In genomic region chr2:131138296-131138695, GRCm38 (mm10) we compare ENCODE assay signal across 27 mouse cellular contexts. TPM values are rescaled to one million over a fixed set of nuclear protein-coding genes. Genes with fewer than 3 reads are reported as not detected.
A peak's percentile ranks its signal among the peaks of the same experiment; 100 is the strongest.
DNase-seq lines count a peak whose midpoint lies in the region; ATAC-seq and TF ChIP-seq lines count a peak whose summit lies in the region.
"Had no signal": no experiment of that assay in that cellular context is flagged by ENCODE, and none has a peak within 500 bp of the region (broad histone marks: within the 10 kb centered on the region; RNA-seq: fewer than 3 reads in every experiment).

No protein-coding gene starts in this region.

- TF ChIP-seq EP300 in liver, embryonic 14.5 days (IDR thresholded peaks at IDR 0.05; ENCODE audit: low read depth): no peak
- no peak for TF ChIP-seq EP300 in liver, postnatal 0 days (IDR thresholded peaks at IDR 0.05; ENCODE audit: low read depth)

- H3K4me3 ChIP-seq in liver, embryonic 14.5 days (ENCODE audit: insufficient read depth in 1 of 2, low read depth in 2 of 2, low read length in 2 of 2): no peak overlapping the region
- no peak overlapping the region for H3K4me3 ChIP-seq in liver, postnatal 0 days (ENCODE audit: low read depth, low read length)
- H3K4me3 ChIP-seq: embryonic facial prominence, embryonic 15.5 days; left cerebral cortex, adult 2 months; neural tube, embryonic 13.5 days had no signal

- H3K27ac ChIP-seq in liver, embryonic 14.5 days: peak overlapping the region; percentile 4; the same call in 1 of the 2 replicates
- no peak overlapping the region for H3K27ac ChIP-seq in liver, postnatal 0 days (ENCODE audit: low read depth)
- H3K27ac ChIP-seq: embryonic facial prominence, embryonic 15.5 days; left cerebral cortex, adult 2 months; neural tube, embryonic 13.5 days had no signal

- no peak for TF ChIP-seq CTCF in liver, embryonic 14.5 days (IDR thresholded peaks at IDR 0.05; ENCODE audit: low read depth)
- no peak for TF ChIP-seq CTCF in liver, postnatal 0 days (IDR thresholded peaks at IDR 0.05; ENCODE audit: low read depth)

- intact Hi-C loops in heart, postnatal 14 days (cut with DNase I): no loop called here
- intact Hi-C loops in heart, postnatal 25 days (cut with DNase I): no loop called here

- no peak overlapping the region for H3K9ac ChIP-seq in liver, embryonic 14.5 days (replicated peaks)
- no peak overlapping the region for H3K9ac ChIP-seq in liver, postnatal 0 days (replicated peaks)
- H3K9ac ChIP-seq: embryonic facial prominence, embryonic 15.5 days; neural tube, embryonic 13.5 days had no signal

- peaks cover 37 to 42% of the 10 kb centered on the region in 2 experiments for H3K4me1 ChIP-seq in liver, embryonic 14.5 days (replicated peaks; ENCODE audit: control insufficient read depth in 2 of 2, insufficient read depth in 2 of 2, low read length in 1 of 2)
- peaks cover 38% of the 10 kb centered on the region for H3K4me1 ChIP-seq in liver, postnatal 0 days (ENCODE audit: insufficient read depth)

- H3K36me3 ChIP-seq in liver, embryonic 14.5 days (replicated peaks; ENCODE audit: control insufficient read depth, insufficient read depth, low read depth): peaks cover 2% of the 10 kb centered on the region
- peaks cover 2% of the 10 kb centered on the region; the same call in 1 of the 2 replicates for H3K36me3 ChIP-seq in liver, postnatal 0 days (replicated peaks; ENCODE audit: insufficient read depth, low read length)

- 71% methylated on average over 4 of the region's 4 CpGs for WGBS in liver, embryonic 14.5 days (ENCODE audit: insufficient replicate concordance)
- WGBS in liver, postnatal 0 days (ENCODE audit: insufficient replicate concordance): 70% methylated on average over 4 of the region's 4 CpGs

- no peak overlapping the region for H3K4me2 ChIP-seq in liver, embryonic 14.5 days (ENCODE audit: low read depth)
- H3K4me2 ChIP-seq in liver, postnatal 0 days (ENCODE audit: low read depth, low read length): no peak overlapping the region
- H3K4me2 ChIP-seq: embryonic facial prominence, embryonic 15.5 days; neural tube, embryonic 13.5 days had no signal

- DNase-seq in heart, postnatal 14 days: peak; percentile 0 to 3
- DNase-seq in heart, postnatal 25 days (ENCODE audit: low spot score): no peak
- no peak for DNase-seq in liver, embryonic 14.5 days (ENCODE audit: low read depth in 3 of 3, low spot score in 3 of 3)
- no peak for DNase-seq in liver, postnatal 0 days
- peak; percentile 7 for DNase-seq in urinary bladder, postnatal 10 days (ENCODE audit: low spot score)
- no peak for DNase-seq in urinary bladder, postnatal 25 days (ENCODE audit: low spot score)
- DNase-seq: cerebellum, adult 2 months; cerebellum, postnatal 36 days; kidney, adult 18-20 months; kidney, postnatal 14 days; left cerebral cortex, postnatal 4 days; midbrain, embryonic 14.5 days; right cerebral cortex, adult 18-20 months had no signal

- no peaks in the 10 kb centered on the region for H3K9me3 ChIP-seq in liver, embryonic 14.5 days (ENCODE audit: control insufficient read depth, low read length)
- no peaks in the 10 kb centered on the region for H3K9me3 ChIP-seq in liver, postnatal 0 days (ENCODE audit: low read length)
- H3K9me3 ChIP-seq: embryonic facial prominence, embryonic 15.5 days; neural tube, embryonic 13.5 days had no signal

- no peak for ATAC-seq in liver, embryonic 14.5 days (ENCODE audit: insufficient read depth)
- no peak for ATAC-seq in liver, postnatal 0 days
- ATAC-seq in megakaryocyte-erythroid progenitor cell, adult 5-6 weeks (replicated peaks; ENCODE audit: low FRiP score, low TSS enrichment, poor library complexity, severe bottlenecking): no peak
- ATAC-seq: forebrain, embryonic 16.5 days had no signal

- H3K27me3 ChIP-seq in liver, embryonic 14.5 days (ENCODE audit: control insufficient read depth, insufficient read depth, low read length): no peaks in the 10 kb centered on the region
- H3K27me3 ChIP-seq in liver, postnatal 0 days (ENCODE audit: insufficient read depth, low read length): no peaks in the 10 kb centered on the region
- H3K27me3 ChIP-seq: embryonic facial prominence, embryonic 15.5 days; neural tube, embryonic 13.5 days had no signal

RNA-seq across cellular contexts. Expression of gene Gm11037, which starts 5.0 kb away (rescaled TPM):
- not detected for total RNA-seq in heart, postnatal 14 days (2021)
- total RNA-seq in heart, postnatal 25 days (2021): not detected
- not detected in 2 replicates for polyA plus RNA-seq in liver, embryonic 14.5 days (2012; rRNA removed)
- not detected in 2 replicates for polyA plus RNA-seq in liver, embryonic 14.5 days (2014; fragmentation: Nextera tagmentation; extraction: Ambion mirVana)
- polyA plus RNA-seq in liver, postnatal 0 days (2015; fragmentation: Nextera tagmentation; extraction: Ambion mirVana): not detected in 2 replicates
- total RNA-seq in megakaryocyte-erythroid progenitor cell, adult 5-6 weeks (2014; fragmentation: Nextera tagmentation): not detected in 2 replicates
- total RNA-seq in megakaryocyte-erythroid progenitor cell, adult 5-6 weeks (2017): not detected in 2 replicates
- total RNA-seq: adrenal gland, adult 18-20 months; adrenal gland, postnatal 4 days; granulocyte monocyte progenitor cell, adult 5-6 weeks; hematopoietic stem cell, adult 5-6 weeks; layer of hippocampus, adult 8-10 months; left cerebral cortex, adult 2 months; left cerebral cortex, postnatal 4 days; liver, adult 2 months; megakaryocyte, adult 5-6 weeks had no signal
- polyA plus RNA-seq: cerebellum, adult 2 months; embryonic facial prominence, embryonic 15.5 days; forebrain, embryonic 16.5 days; liver, adult 2 months; midbrain, embryonic 14.5 days; neural tube, embryonic 13.5 days; spleen, adult 2 months; stomach, embryonic 16.5 days had no signal

RNA-seq across cellular contexts. Expression of gene Hspa12b, which starts 11.2 kb away (rescaled TPM):
- total RNA-seq in heart, postnatal 14 days (2021): 10 to 100 TPM; 42.9 to 48.2 TPM
- total RNA-seq in heart, postnatal 25 days (2021): 10 to 100 TPM; 32.5 to 43.1 TPM
- polyA plus RNA-seq in liver, embryonic 14.5 days (2012; rRNA removed): 1.6 and 2.1 TPM in 2 replicates
- 0.71 and 0.76 TPM in 2 replicates for polyA plus RNA-seq in liver, embryonic 14.5 days (2014; fragmentation: Nextera tagmentation; extraction: Ambion mirVana)
- polyA plus RNA-seq in liver, postnatal 0 days (2015; fragmentation: Nextera tagmentation; extraction: Ambion mirVana): 0.65 and 0.67 TPM in 2 replicates
- total RNA-seq in megakaryocyte-erythroid progenitor cell, adult 5-6 weeks (2014; fragmentation: Nextera tagmentation): 0.44 and 3.9 TPM in 2 replicates
- total RNA-seq in megakaryocyte-erythroid progenitor cell, adult 5-6 weeks (2017): 1.3 TPM in 1 of 2 replicates, not detected in the other
- total RNA-seq: granulocyte monocyte progenitor cell, adult 5-6 weeks; megakaryocyte, adult 5-6 weeks had no signal

RNA-seq across cellular contexts. Expression of gene 1700037H04Rik, which starts 21.6 kb away (rescaled TPM):
- total RNA-seq in heart, postnatal 14 days (2021): 10 to 100 TPM; 11.1 to 12.2 TPM
- total RNA-seq in heart, postnatal 25 days (2021): 10 to 100 TPM; 11.5 to 12.2 TPM
- 105 and 125 TPM in 2 replicates for polyA plus RNA-seq in liver, embryonic 14.5 days (2012; rRNA removed)
- 129 and 153 TPM in 2 replicates for polyA plus RNA-seq in liver, embryonic 14.5 days (2014; fragmentation: Nextera tagmentation; extraction: Ambion mirVana)
- 58.1 and 61.6 TPM in 2 replicates for polyA plus RNA-seq in liver, postnatal 0 days (2015; fragmentation: Nextera tagmentation; extraction: Ambion mirVana)
- total RNA-seq in megakaryocyte-erythroid progenitor cell, adult 5-6 weeks (2014; fragmentation: Nextera tagmentation): 92.8 and 94.2 TPM in 2 replicates
- 29.0 and 55.6 TPM in 2 replicates for total RNA-seq in megakaryocyte-erythroid progenitor cell, adult 5-6 weeks (2017)

RNA-seq across cellular contexts. Expression of gene Cenpb, which starts 41.6 kb away (rescaled TPM):
- total RNA-seq in heart, postnatal 14 days (2021): 10 to 100 TPM; 60.6 to 61.0 TPM
- 10 to 100 TPM; 76.6 to 80.9 TPM for total RNA-seq in heart, postnatal 25 days (2021)
- polyA plus RNA-seq in liver, embryonic 14.5 days (2012; rRNA removed): 11.0 and 12.4 TPM in 2 replicates
- polyA plus RNA-seq in liver, embryonic 14.5 days (2014; fragmentation: Nextera tagmentation; extraction: Ambion mirVana): 2.7 and 3.0 TPM in 2 replicates
- polyA plus RNA-seq in liver, postnatal 0 days (2015; fragmentation: Nextera tagmentation; extraction: Ambion mirVana): 4.2 and 4.8 TPM in 2 replicates
- total RNA-seq in megakaryocyte-erythroid progenitor cell, adult 5-6 weeks (2014; fragmentation: Nextera tagmentation): 8.0 and 8.8 TPM in 2 replicates
- 6.8 and 10.8 TPM in 2 replicates for total RNA-seq in megakaryocyte-erythroid progenitor cell, adult 5-6 weeks (2017)

RNA-seq across cellular contexts. Expression of gene Cdc25b, which starts 48.5 kb away (rescaled TPM):
- 10 to 100 TPM; 12.2 to 14.4 TPM for total RNA-seq in heart, postnatal 14 days (2021)
- total RNA-seq in heart, postnatal 25 days (2021): 1 to 10 TPM; 6.1 to 8.1 TPM
- polyA plus RNA-seq in liver, embryonic 14.5 days (2012; rRNA removed): 156 and 166 TPM in 2 replicates
- 184 and 209 TPM in 2 replicates for polyA plus RNA-seq in liver, embryonic 14.5 days (2014; fragmentation: Nextera tagmentation; extraction: Ambion mirVana)
- polyA plus RNA-seq in liver, postnatal 0 days (2015; fragmentation: Nextera tagmentation; extraction: Ambion mirVana): 67.6 and 77.7 TPM in 2 replicates
- total RNA-seq in megakaryocyte-erythroid progenitor cell, adult 5-6 weeks (2014; fragmentation: Nextera tagmentation): 8.7 and 21.6 TPM in 2 replicates
- total RNA-seq in megakaryocyte-erythroid progenitor cell, adult 5-6 weeks (2017): 5.4 and 19.0 TPM in 2 replicates

Comparison
In these comparisons a context has a peak if more than half of its experiments do, and no peak if none do; other contexts are left out.
1. DNase-seq: peak in heart, postnatal 14 days (2 of 2) and urinary bladder, postnatal 10 days (single experiment); none in heart, postnatal 25 days (single experiment), liver, embryonic 14.5 days (0 of 3), liver, postnatal 0 days (single experiment) and urinary bladder, postnatal 25 days (single experiment).
2. RNA of gene Hspa12b, which starts 11.2 kb away (total RNA-seq): 42.9 to 48.2 TPM in heart, postnatal 14 days and 32.5 to 43.1 TPM in heart, postnatal 25 days; 0.44 to 3.9 TPM in megakaryocyte-erythroid progenitor cell, adult 5-6 weeks; every median in the first group is over 4 times any median in the second.